Mouse (Mus musculus): ENCODE results near the gene Espnl. TPM values are rescaled to one million over a fixed set of nuclear protein-coding genes. Genes with fewer than 3 reads are reported as not detected.

The Espnl gene
- polyA plus RNA-seq (2015; fragmentation: Nextera tagmentation; extraction: Ambion mirVana): 0.04 TPM in 1 of 2 replicates, not detected in the other

- no peak within 1 kb of the TSS for H3K27ac ChIP-seq (replicated peaks)
- no peaks in the 10 kb centered on the region for H3K36me3 ChIP-seq
- no peak within 1 kb of the TSS for H3K4me2 ChIP-seq (replicated peaks)
- no peaks in the 10 kb centered on the region for H3K27me3 ChIP-seq
- H3K4me1 ChIP-seq: peaks cover 7% of the 10 kb centered on the region; the same call in 1 of the 2 replicates
- 67% methylated on average over 19 of the region's 19 CpGs for WGBS
- H3K9me3 ChIP-seq (replicated peaks): no peaks in the 10 kb centered on the region
- no peak within 1 kb of the TSS for H3K9ac ChIP-seq
- ATAC-seq (ENCODE audit: insufficient number of reproducible peaks, low FRiP score, low TSS enrichment, low read depth): no peak
- H3K4me3 ChIP-seq (replicated peaks): no peak within 1 kb of the TSS
Measured at GRCm38 (mm10) chr1:91321760-91322438, at the start of gene Espnl. Espnl (plus strand) TSS chr1:91322075.

- no peak for ATAC-seq (ENCODE audit: insufficient number of reproducible peaks, low FRiP score, low TSS enrichment, low read depth)
- Histone ChIP-seq H3K36me3 (peaks cover 16% of the 10 kb centered on the region), H3K4me3 (replicated peaks) (no peak overlapping the region), H3K4me2 (replicated peaks) (no peak overlapping the region), H3K27me3 (no peaks in the 10 kb centered on the region), H3K27ac (replicated peaks) (no peak overlapping the region), H3K9me3 (replicated peaks) (no peaks in the 10 kb centered on the region), H3K4me1 (no peaks in the 10 kb centered on the region), H3K9ac (no peak overlapping the region)
- WGBS: 83% methylated on average over 2 of the region's 2 CpGs
Measured at GRCm38 (mm10) chr1:91272260-91272659, 49.6 kb upstream of the Espnl start.

GRCm38 (mm10) chr1:91276581-91276980 is 45.3 kb upstream of the Espnl start:
- Histone ChIP-seq H3K27me3 (no peaks in the 10 kb centered on the region), H3K9me3 (replicated peaks) (no peaks in the 10 kb centered on the region), H3K9ac (no peak overlapping the region), H3K4me2 (replicated peaks) (no peak overlapping the region), H3K4me1 (no peaks in the 10 kb centered on the region), H3K4me3 (replicated peaks) (no peak overlapping the region), H3K36me3 (peaks cover 49% of the 10 kb centered on the region), H3K27ac (replicated peaks) (no peak overlapping the region)
- 95% methylated on average over 4 of the region's 4 CpGs for WGBS
- ATAC-seq (ENCODE audit: insufficient number of reproducible peaks, low FRiP score, low TSS enrichment, low read depth): no peak

GRCm38 (mm10) chr1:91277480-91277879 is 44.4 kb upstream of the Espnl start:
- ATAC-seq (ENCODE audit: insufficient number of reproducible peaks, low FRiP score, low TSS enrichment, low read depth): no peak
- 91% methylated on average over 2 of the region's 2 CpGs for WGBS
- Histone ChIP-seq H3K9ac (no peak overlapping the region), H3K27me3 (no peaks in the 10 kb centered on the region), H3K4me2 (replicated peaks) (no peak overlapping the region), H3K4me1 (no peaks in the 10 kb centered on the region), H3K36me3 (peaks cover 49% of the 10 kb centered on the region), H3K4me3 (replicated peaks) (no peak overlapping the region), H3K9me3 (replicated peaks) (no peaks in the 10 kb centered on the region), H3K27ac (replicated peaks) (no peak overlapping the region)

- no peak overlapping the region for H3K4me3 ChIP-seq (replicated peaks)
- H3K4me2 ChIP-seq (replicated peaks): no peak overlapping the region
- H3K36me3 ChIP-seq: peaks cover 53% of the 10 kb centered on the region
- H3K9ac ChIP-seq: no peak overlapping the region
- WGBS: 89% methylated on average over 3 of the region's 3 CpGs
- no peak for ATAC-seq (ENCODE audit: insufficient number of reproducible peaks, low FRiP score, low TSS enrichment, low read depth)
- H3K27ac ChIP-seq (replicated peaks): no peak overlapping the region
- H3K9me3 ChIP-seq (replicated peaks): no peaks in the 10 kb centered on the region
- no peaks in the 10 kb centered on the region for H3K4me1 ChIP-seq
- no peaks in the 10 kb centered on the region for H3K27me3 ChIP-seq
Measured at GRCm38 (mm10) chr1:91278410-91279119, 43.3 kb upstream of the Espnl start.

- Histone ChIP-seq H3K9me3 (replicated peaks) (no peaks in the 10 kb centered on the region), H3K27me3 (no peaks in the 10 kb centered on the region), H3K4me3 (replicated peaks) (no peak overlapping the region), H3K36me3 (peaks cover 53% of the 10 kb centered on the region), H3K9ac (no peak overlapping the region), H3K4me2 (replicated peaks) (no peak overlapping the region), H3K4me1 (no peaks in the 10 kb centered on the region), H3K27ac (replicated peaks) (no peak overlapping the region)
- WGBS: 70% methylated on average over 1 of the region's 1 CpGs
- ATAC-seq (ENCODE audit: insufficient number of reproducible peaks, low FRiP score, low TSS enrichment, low read depth): no peak
Measured at GRCm38 (mm10) chr1:91279126-91279525, 42.7 kb upstream of the Espnl start.

- Histone ChIP-seq H3K9me3 (replicated peaks) (no peaks in the 10 kb centered on the region), H3K27ac (replicated peaks) (no peak overlapping the region), H3K4me3 (replicated peaks) (no peak overlapping the region), H3K36me3 (peaks cover 62% of the 10 kb centered on the region), H3K4me2 (replicated peaks) (no peak overlapping the region), H3K4me1 (no peaks in the 10 kb centered on the region), H3K9ac (no peak overlapping the region), H3K27me3 (no peaks in the 10 kb centered on the region)
- no peak for ATAC-seq (ENCODE audit: insufficient number of reproducible peaks, low FRiP score, low TSS enrichment, low read depth)
- 87% methylated on average over 1 of the region's 1 CpGs for WGBS
Measured at GRCm38 (mm10) chr1:91282582-91282981, 39.3 kb upstream of the Espnl start.

GRCm38 (mm10) chr1:91289375-91289774 is 32.5 kb upstream of the Espnl start:
- 91% methylated on average over 1 of the region's 1 CpGs for WGBS
- H3K4me2 ChIP-seq (replicated peaks): no peak overlapping the region
- no peaks in the 10 kb centered on the region for H3K4me1 ChIP-seq
- H3K9ac ChIP-seq: no peak overlapping the region
- H3K36me3 ChIP-seq: peaks cover 40% of the 10 kb centered on the region
- ATAC-seq (ENCODE audit: insufficient number of reproducible peaks, low FRiP score, low TSS enrichment, low read depth): no peak
- no peaks in the 10 kb centered on the region for H3K27me3 ChIP-seq
- H3K4me3 ChIP-seq (replicated peaks): no peak overlapping the region
- no peaks in the 10 kb centered on the region for H3K9me3 ChIP-seq (replicated peaks)
- no peak overlapping the region for H3K27ac ChIP-seq (replicated peaks)

GRCm38 (mm10) chr1:91292101-91292825 is 29.6 kb upstream of the Espnl start:
- Histone ChIP-seq H3K27me3 (no peaks in the 10 kb centered on the region), H3K36me3 (peaks cover 18% of the 10 kb centered on the region), H3K4me3 (replicated peaks) (no peak overlapping the region), H3K4me1 (no peaks in the 10 kb centered on the region), H3K27ac (replicated peaks) (no peak overlapping the region), H3K9ac (no peak overlapping the region), H3K9me3 (replicated peaks) (no peaks in the 10 kb centered on the region), H3K4me2 (replicated peaks) (no peak overlapping the region)
- 92% methylated on average over 11 of the region's 11 CpGs for WGBS
- ATAC-seq (ENCODE audit: insufficient number of reproducible peaks, low FRiP score, low TSS enrichment, low read depth): no peak

GRCm38 (mm10) chr1:91295544-91295943 is 26.3 kb upstream of the Espnl start:
- peaks cover 14% of the 10 kb centered on the region for H3K4me1 ChIP-seq
- H3K9ac ChIP-seq: no peak overlapping the region
- WGBS: 91% methylated on average over 6 of the region's 6 CpGs

More at GRCm38 (mm10) chr1:91295544-91295943, 26.3 kb upstream of the Espnl start:
- Histone ChIP-seq H3K4me3 (replicated peaks) (no peak overlapping the region), H3K27me3 (no peaks in the 10 kb centered on the region), H3K9me3 (replicated peaks) (no peaks in the 10 kb centered on the region), H3K27ac (replicated peaks) (no peak overlapping the region), H3K36me3 (peaks cover 7% of the 10 kb centered on the region; the same call in 1 of the 2 replicates), H3K4me2 (replicated peaks) (no peak overlapping the region)
- no peak for ATAC-seq (ENCODE audit: insufficient number of reproducible peaks, low FRiP score, low TSS enrichment, low read depth)
